Mouse (Mus musculus): Measurements from ENCODE around the gene Tead2.
A peak's percentile ranks its signal among the peaks of the same experiment; 100 is the strongest.

The Tead2 gene

GRCm38 (mm10) chr7:45257063-45257840, 41.7 kb downstream of the Tead2 start:
- no peak for DNase-seq (ENCODE audit: low read depth, low spot score)

GRCm38 (mm10) chr7:45259281-45259680, 43.7 kb downstream of the Tead2 start:
- no peak for DNase-seq (ENCODE audit: low read depth, low spot score)

- no peak for DNase-seq (ENCODE audit: low read depth, low spot score)
Measured at GRCm38 (mm10) chr7:45262266-45262665, 46.7 kb downstream of the Tead2 start.

- DNase-seq (ENCODE audit: low read depth, low spot score) = no peak
Measured at GRCm38 (mm10) chr7:45263006-45263607, 47.6 kb downstream of the Tead2 start.

GRCm38 (mm10) chr7:45264348-45264747, 48.8 kb downstream of the Tead2 start:
- DNase-seq (ENCODE audit: low read depth, low spot score) = no peak

GRCm38 (mm10) chr7:45265518-45265917, 50.0 kb downstream of the Tead2 start:
- DNase-seq (ENCODE audit: low read depth, low spot score) = peak; percentile 44

- DNase-seq (ENCODE audit: low read depth, low spot score) = peak; percentile 17
Measured at GRCm38 (mm10) chr7:45272786-45273412, 57.3 kb downstream of the Tead2 start.

GRCm38 (mm10) chr7:45273672-45274071, 58.1 kb downstream of the Tead2 start:
- DNase-seq (ENCODE audit: low read depth, low spot score) = no peak

GRCm38 (mm10) chr7:45277136-45277760, 61.7 kb downstream of the Tead2 start, which contains the start of gene Slc6a21:
TSS of gene Slc6a21 (plus strand) at chr7:45277513.
- peak; percentile 62 for DNase-seq (ENCODE audit: low read depth, low spot score)

Measured in ES-CJ7 (cell line).